Mouse (Mus musculus) lung, postnatal 36 days (tissue): ENCODE data around the gene Zfp82.
"Not testable (repeated sequence)": the region's sequence is repeated elsewhere in the genome, so short reads cannot be mapped to it uniquely, and the experiment has no call there.

Experiments
- DNase-seq: peaks from one replicate; pipeline ENCODE4 v3.0.0; 2022; ENCODE audit warnings: mixed read lengths

Zfp82 gene

GRCm38 (mm10) chr7:30072146-30073028, at the start of gene Zfp82:
TSS of gene Zfp82 (minus strand) at chr7:30072900.
- peak; percentile 82 for DNase-seq

- DNase-seq, result no peak
These were observed 49.5 kb upstream of the Zfp82 start for GRCm38 (mm10) chr7:30122188-30122530.

DNA sequence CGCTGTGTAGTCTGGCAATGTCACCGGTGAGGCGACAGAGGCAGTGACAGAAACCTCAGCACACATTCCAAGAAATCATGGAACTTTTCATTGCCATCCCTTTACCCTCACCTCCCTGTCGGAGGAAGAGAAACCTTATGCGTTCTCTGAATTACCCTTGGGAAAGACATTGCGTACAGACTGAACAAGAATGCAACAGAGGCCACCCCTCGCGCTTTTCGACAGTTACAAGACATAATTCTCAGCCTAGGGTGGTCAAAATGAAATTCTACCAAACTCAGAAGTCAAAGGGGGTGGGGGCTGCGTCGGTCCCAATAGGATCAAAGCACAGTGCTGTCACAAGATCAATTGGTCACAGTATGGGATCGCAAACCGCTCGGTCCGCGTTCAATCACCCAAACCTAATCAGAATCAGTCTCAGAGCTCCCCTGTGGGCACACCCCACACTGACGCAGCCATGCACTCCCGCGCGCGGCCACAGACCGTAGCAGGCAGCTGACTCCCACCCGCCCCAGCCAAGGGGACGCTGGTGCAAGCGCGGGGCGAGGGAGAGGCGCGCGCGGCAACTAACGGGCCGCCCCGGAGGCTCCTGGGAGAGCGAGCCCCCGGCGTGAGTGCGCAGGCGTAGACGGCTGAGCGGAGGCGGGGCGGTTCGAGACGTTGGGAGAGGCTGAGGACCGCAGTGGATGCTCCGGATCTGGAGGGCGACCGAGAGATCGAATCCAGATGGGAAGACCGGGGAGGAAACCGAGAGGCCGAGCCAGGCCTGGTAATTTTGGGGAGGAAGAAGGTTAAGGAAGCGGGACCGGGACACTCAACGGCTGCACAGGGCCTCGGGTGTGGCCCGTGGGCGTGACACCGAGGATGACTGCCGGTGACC, 48.8 kb upstream of the Zfp82 start, which contains the start of gene Zfp382:
Gene Zfp382 (plus strand): TSS at position 635 of the 880 bp plus-strand sequence.
- DNase-seq, result peak; percentile 89

DNA sequence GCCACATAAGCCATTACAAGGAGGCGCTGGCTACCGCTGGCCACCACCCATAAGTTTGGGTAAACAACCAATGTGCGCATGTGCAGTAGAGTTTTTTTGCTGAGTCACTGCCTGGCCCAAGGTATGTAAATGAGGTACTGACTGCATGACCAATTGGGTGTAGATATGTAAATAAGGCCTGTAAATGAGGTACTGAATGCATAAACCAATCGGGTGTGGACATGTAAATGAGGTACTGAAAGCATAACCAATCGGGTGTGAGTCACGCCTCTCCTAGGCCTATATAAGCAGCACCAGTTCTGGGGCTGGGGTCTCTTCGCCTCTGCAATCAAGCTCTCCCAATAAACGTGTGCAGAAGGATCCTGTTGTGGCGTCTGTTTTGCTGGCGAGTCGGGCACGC, 45.2 kb upstream of the Zfp82 start:
- not testable (repeated sequence) for DNase-seq

DNA sequence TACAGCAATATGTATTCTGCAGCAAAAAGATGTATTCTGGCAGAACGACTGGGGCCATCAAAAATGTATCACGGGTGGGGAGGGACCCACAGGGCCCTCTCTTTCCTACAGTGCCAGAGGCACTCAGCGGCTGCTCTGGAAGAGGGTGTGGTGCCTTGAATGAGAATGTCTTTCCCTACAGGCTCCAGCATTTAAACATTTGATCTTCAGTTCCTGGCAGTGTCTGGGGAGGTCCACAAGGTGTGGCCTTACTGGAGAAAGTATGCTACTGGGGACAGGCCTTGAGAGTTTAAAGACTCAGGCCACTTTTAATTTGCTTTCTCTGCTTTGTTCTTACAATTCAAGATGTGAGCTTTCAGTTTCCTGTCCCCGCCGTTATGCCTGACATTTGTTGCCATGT, 43.4 kb upstream of the Zfp82 start:
- DNase-seq, result no peak

GRCm38 (mm10) chr7:30099297-30099696, 26.6 kb upstream of the Zfp82 start:
- DNase-seq, result peak; percentile 31

DNA sequence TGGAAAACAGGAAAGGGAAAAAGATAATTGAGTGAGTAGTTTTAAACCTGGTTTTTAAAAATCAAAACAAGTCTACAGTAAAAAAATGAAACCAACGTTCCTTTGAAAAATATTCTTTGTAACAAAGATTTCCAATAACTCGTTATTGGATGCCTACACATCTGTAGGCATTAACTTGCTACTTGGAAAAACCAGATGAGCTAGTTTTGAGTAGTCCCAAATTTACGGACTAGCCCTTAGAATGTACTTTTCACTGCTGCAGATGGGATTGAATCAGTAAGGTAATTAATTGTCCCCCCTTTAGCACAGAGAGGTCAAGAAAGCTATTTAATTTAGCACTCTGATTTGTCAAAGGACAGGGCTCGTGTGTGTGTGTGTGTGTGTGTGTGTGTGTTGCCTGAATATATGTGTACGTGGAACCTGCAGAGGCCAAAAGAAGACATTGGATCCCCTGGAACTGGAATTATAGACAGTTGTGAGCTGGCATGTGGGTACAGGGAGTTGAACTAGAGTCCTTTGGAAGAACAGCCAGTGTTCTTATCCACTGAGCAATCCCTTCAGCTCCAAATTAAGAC, 22.9 kb upstream of the Zfp82 start:
- peak; percentile 7 for DNase-seq

DNA sequence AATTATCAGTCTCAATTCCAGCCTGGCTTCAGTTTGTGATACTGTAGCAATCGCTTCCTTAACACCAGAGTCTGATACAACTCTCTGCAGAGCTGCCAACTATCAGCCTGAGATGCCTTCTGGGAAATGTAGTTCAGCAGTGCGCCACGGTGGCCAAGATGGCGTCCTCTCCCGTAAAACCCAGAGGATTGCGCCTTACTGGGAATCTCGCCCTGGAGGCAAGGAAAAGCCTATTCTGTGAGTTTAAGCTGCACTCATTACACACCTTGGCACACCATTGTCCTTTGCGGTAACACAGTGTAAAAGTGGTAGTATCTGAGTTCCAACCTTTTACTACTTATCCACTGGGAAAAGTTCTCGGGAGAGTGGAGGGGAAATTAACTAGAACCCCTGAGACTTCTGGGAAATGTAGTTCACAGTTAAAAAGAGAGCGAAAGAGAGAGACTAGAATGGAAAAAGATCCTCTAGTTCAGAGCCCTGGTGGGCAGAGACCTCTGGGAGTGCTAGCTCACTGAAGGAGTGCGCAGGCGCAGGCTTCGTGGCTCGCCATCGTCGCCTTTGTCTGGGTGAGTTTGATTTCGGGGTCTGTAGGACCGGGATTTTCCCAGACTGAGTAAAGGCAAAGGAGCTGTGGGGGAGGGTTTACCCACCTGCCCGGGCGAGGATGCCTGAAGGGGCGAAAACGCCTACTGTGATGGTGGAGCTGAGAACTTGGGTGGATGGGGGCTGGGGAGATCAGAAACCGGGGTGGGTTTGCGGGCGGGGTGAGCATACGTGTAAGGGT, 22.1 kb upstream of the Zfp82 start, which contains the start of gene Zfp260:
Gene Zfp260 (plus strand): TSS at position 132 of the 784 bp plus-strand sequence.
- peak; percentile 96 for DNase-seq

GRCm38 (mm10) chr7:30093918-30094415, 21.3 kb upstream of the Zfp82 start:
- DNase-seq, result no peak

GRCm38 (mm10) chr7:30092666-30093065, 20.0 kb upstream of the Zfp82 start:
- DNase-seq, result no peak

DNA sequence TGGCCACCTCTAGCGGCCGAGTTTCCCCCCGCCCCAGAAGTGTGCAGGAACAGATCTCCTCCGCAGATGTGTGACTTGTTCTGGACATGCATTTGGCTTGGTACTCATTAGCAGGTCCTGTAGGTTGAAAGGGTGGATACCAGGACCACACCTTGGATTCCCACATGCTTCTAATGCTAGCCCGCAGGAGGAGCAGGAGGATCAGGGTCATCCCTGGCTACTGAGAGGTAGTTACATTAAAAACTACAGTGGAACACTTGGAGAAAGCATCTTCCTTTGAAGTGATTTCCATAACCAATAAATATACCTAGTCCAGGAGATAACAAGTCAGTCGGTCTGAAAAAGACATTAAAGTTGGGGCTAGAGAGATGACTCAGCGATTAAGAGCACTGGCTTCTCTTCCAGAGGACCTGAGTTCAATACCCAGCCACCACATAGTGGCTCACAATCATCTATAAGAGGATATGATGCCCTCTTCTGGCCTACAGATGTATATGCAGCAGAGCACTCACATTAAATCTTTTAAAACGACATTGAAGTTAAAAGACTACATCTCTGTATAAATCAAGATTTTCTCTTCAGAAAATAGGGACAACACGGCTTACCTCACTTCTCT, 18.4 kb upstream of the Zfp82 start:
- peak; percentile 24 for DNase-seq

GRCm38 (mm10) chr7:30090092-30090969, 17.6 kb upstream of the Zfp82 start, which contains the start of the genes Gm26920 and Zfp566:
TSS of gene Gm26920 (minus strand) at chr7:30090410.
TSS of gene Zfp566 (minus strand) at chr7:30090527.
- peak; percentile 98 for DNase-seq

GRCm38 (mm10) chr7:30089405-30089804, 16.7 kb upstream of the Zfp82 start:
- no peak for DNase-seq

DNA sequence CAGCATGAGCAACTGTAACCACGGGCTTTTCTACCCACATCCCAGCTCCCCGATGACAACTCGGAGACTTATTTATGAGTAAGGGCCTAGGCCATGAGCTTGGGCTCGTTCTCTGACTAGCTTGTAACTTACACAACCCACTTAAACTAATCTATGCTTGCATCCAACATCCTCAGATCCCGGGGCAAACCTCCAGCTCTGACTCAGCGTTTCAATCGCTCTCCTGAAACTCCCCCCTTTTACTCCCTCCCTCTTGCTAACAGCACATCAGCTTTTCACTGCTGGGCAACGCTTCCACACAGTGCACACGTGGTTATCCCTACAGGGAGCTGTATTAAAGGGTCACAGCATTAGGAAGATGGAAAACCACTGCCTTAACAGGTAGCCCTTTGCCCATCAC, 13.8 kb upstream of the Zfp82 start:
- DNase-seq, result no peak

GRCm38 (mm10) chr7:30064622-30065021, 8.1 kb downstream of the Zfp82 start:
- DNase-seq, result no peak

GRCm38 (mm10) chr7:30062478-30062877, 10.2 kb downstream of the Zfp82 start:
- DNase-seq, result peak; percentile 7

DNA sequence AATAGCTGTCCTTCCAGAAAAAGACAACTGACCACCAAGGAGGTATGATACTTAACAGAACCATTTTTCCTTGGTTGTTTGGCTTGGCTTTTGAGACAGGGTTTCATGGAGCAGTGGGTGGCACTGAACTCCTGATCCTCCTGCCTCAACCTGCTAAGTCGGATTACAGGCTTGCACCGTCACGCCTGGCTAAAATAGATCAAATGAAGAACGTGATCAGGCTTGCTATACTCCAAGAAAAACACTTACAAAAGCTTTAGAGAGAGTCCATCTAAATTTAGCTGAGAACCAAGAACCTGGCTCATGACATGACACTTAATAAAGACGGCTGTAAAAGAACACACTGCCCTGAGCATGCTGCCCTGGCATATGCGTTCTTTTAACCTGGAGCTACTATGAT, 12.4 kb downstream of the Zfp82 start:
- DNase-seq, result no peak

- no peak for DNase-seq
These were observed 19.1 kb downstream of the Zfp82 start for GRCm38 (mm10) chr7:30053591-30053990.

DNA sequence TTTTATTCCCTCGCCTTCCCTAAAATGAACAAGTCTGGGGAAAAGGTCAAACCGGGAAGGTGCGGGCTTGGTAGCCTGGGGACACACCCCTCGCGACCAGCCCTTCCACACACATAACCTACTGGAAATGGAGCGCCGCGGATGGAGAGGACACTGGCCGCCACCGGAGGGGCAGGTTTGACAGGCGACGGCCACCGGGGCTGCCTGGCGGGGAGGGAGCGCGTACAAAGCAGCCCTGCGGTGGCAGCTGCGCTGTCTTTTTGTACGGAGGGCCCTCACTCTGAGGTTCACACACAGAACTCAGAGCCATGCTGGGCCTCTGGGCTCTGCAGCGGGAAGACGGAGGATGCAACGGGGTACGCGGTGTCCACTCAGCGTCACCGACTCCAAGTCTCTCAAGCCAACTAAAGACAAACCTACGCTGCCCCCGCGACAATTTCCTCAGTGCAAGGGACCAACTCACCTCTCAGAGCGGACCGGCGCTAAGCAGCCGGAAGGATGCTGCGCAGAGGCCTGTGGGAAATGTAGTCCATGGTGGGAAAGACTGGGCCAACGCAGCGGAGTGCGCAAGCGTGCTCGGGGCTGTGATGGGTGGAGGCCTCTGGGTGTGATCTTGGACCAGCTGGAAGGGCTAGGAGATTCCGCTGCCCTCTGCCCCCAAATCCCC, 21.7 kb downstream of the Zfp82 start, which contains the start of gene Zfp14:
Gene Zfp14 (minus strand): TSS at position 499 of the 667 bp plus-strand sequence.
- peak; percentile 94 for DNase-seq

GRCm38 (mm10) chr7:30048126-30048525, 24.6 kb downstream of the Zfp82 start:
- DNase-seq, result no peak
